Mouse (Mus musculus) heart, adult 11 months (tissue): ENCODE data around the gene Nr2e1.

Experiments
- DNase-seq: peaks from one replicate; pipeline ENCODE4 v3.0.0; 2022

The Nr2e1 gene

GRCm38 (mm10) chr10:42537571-42538316 is 45.7 kb downstream of the Nr2e1 start:
- no peak for DNase-seq

- no peak for DNase-seq
Measured at GRCm38 (mm10) chr10:42533836-42534453, 49.5 kb downstream of the Nr2e1 start.

- DNase-seq = no peak
Measured at GRCm38 (mm10) chr10:42525682-42526081, 57.8 kb downstream of the Nr2e1 start.

- DNase-seq = no peak
Measured at GRCm38 (mm10) chr10:42523556-42524162, 59.8 kb downstream of the Nr2e1 start.

- DNase-seq = no peak
Measured at GRCm38 (mm10) chr10:42522912-42523311, 60.5 kb downstream of the Nr2e1 start.

- DNase-seq = no peak
Measured at GRCm38 (mm10) chr10:42521315-42521981, 62.0 kb downstream of the Nr2e1 start.

GRCm38 (mm10) chr10:42518363-42518762 is 65.1 kb downstream of the Nr2e1 start:
- no peak for DNase-seq

- no peak for DNase-seq
Measured at GRCm38 (mm10) chr10:42514125-42514524, 69.3 kb downstream of the Nr2e1 start.
